Mouse (Mus musculus) kidney, postnatal 0 days (tissue): ENCODE results near the gene Tmem170. TPM values are rescaled to one million over a fixed set of nuclear protein-coding genes. Genes with fewer than 3 reads are reported as not detected.
A peak's percentile ranks its signal among the peaks of the same experiment; 100 is the strongest.
"Not testable (repeated sequence)": the region's sequence is repeated elsewhere in the genome, so short reads cannot be mapped to it uniquely, and the experiment has no call there.

Experiments
- ATAC-seq: fragments of 200-750 bp; cut with Nextera tagmentation; replicated peaks from 2 replicates; pipeline ENCODE4 v1.8.0; 2017; ENCODE audit warnings: low read depth, moderate number of reproducible peaks, moderate TSS enrichment, moderate library complexity; ENCODE audit not compliant: low FRiP score
- DNase-seq: peaks from one replicate; pipeline ENCODE4 v3.0.0-alpha.2; 2016; ENCODE audit warnings: low spot score
- H3K27ac ChIP-seq: fragments of 300-500 bp; sonication (generic); 2 replicates; pipeline ENCODE4 v1.5.1; 2014; ENCODE audit warnings: mild to moderate bottlenecking
- H3K27me3 ChIP-seq: fragments of 300-500 bp; sonication (generic); 2 replicates; pipeline ENCODE4 v1.6.1; 2014; ENCODE audit warnings: low read length, mixed read lengths; ENCODE audit not compliant: insufficient read depth
- H3K36me3 ChIP-seq: fragments of 300-500 bp; sonication (generic); 2 replicates; pipeline ENCODE4 v1.6.1; 2014; ENCODE audit warnings: low read length, mixed read lengths; ENCODE audit not compliant: insufficient read depth
- H3K4me1 ChIP-seq: fragments of 300-500 bp; sonication (generic); replicated peaks from 2 replicates; pipeline ENCODE4 v1.6.1; 2014; ENCODE audit warnings: antibody characterized with exemption, low read length, mixed read lengths; ENCODE audit not compliant: insufficient read depth
- H3K4me2 ChIP-seq: fragments of 300-500 bp; sonication (generic); 2 replicates; pipeline ENCODE4 v1.6.1; 2014; ENCODE audit warnings: mild to moderate bottlenecking, low read length, moderate library complexity, mixed read lengths
- H3K4me3 ChIP-seq: fragments of 300-500 bp; sonication (generic); replicated peaks from 2 replicates; pipeline ENCODE4 v1.5.1; 2014; ENCODE audit warnings: low read depth, low read length
- H3K9ac ChIP-seq: fragments of 300-500 bp; sonication (generic); 2 replicates; pipeline ENCODE4 v1.6.1; 2014; ENCODE audit warnings: low read depth, low read length
- H3K9me3 ChIP-seq: fragments of 300-500 bp; sonication (generic); replicated peaks from 2 replicates; pipeline ENCODE4 v1.6.1; 2016; ENCODE audit warnings: low read length, inconsistent platforms, mixed read lengths
- CTCF ChIP-seq: IDR thresholded peaks from 2 replicates; pipeline ENCODE4 v1.5.1; 2016; ENCODE audit warnings: antibody characterized with exemption, low read depth, mild to moderate bottlenecking, moderate library complexity
- WGBS: fragments of 180-500 bp; shearing (Covaris S2); extraction: QIAGEN DNeasy Blood & Tissue Kit; methylation state at CpG from one replicate; pipeline ENCODE4 v1.1.7; 2014; 5-methylcytosine and 5-hydroxymethylcytosine counted together
- polyA plus RNA-seq: library from polyadenylated mRNA; unstranded; fragments of >200 nt; fragmentation: Nextera tagmentation; extraction: Ambion mirVana; gene quantifications from 2 replicates; pipeline ENCODE4 v1.2.1, GENCODE M21; 2015

Gene Tmem170
- polyA plus RNA-seq, 1 experiment from 2014 or later: 15.1 TPM

DNA sequence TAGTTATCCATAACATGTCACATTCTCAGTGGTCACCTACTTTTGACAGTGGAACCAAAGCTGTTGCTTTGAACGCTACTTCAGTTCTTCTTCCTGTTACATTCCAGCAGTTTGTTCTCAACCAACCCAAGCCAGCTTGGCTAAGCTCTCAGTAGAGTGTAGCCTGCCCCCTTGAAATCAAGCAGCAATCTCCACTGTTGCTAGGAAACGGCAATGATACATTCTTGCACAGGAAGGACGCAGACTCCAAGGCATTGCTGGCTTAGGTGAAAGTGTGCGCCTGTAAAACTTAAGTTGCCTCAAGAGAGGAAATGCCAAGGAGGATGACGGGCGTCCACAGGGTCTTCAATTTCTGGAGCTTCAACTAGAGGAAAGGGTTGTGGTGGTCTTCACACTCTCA lies 10.7 kb downstream of the Tmem170 start:
- TF ChIP-seq CTCF: 0 out of 2 replicates have a peak, but pooled peaks have one; percentile 4
- Histone ChIP-seq H3K4me2 (no peak overlapping the region), H3K36me3 (no peaks in the 10 kb centered on the region), H3K27ac (no peak overlapping the region), H3K27me3 (no peaks in the 10 kb centered on the region), H3K9ac (no peak overlapping the region), H3K9me3 (no peaks in the 10 kb centered on the region), H3K4me1 (no peaks in the 10 kb centered on the region), H3K4me3 (no peak overlapping the region)
- WGBS: 68% methylated on average over 6 of the region's 6 CpGs
- ATAC-seq: no peak
- DNase-seq: peak; percentile 61

DNA sequence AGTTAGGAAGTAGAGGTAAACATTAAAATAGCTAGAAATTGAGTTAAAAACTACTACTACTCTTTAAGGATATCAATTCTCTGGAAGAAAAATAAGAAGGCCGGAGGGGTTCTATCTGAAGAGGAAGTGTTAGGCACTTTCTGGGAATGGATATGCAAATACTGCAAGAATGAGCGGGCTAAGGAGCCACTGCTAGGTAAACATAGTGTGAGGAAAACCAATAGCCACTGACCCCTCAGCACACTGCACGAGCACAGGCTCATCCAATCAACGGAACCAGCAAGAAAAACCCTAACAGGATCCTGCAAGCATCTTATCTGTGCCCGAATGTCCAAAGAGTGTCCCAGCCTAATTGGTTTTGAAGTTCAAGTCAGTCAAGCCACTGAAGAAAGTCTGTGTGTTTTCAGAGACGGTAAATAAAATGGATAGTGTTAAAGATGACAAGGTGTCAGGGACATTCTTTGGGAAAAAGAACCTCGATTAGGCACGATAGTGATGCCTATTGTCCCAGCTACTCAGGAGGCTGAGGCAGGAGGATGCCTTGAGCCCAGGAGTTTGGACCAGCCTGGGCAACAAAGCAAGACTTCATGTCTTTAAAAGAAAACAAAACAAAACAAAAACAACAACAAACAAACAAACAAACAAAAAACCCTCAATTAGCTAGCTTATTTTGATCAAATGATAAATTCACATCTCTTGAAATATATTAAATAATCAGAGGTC lies 11.3 kb downstream of the Tmem170 start:
- no peak overlapping the region for H3K4me3 ChIP-seq
- WGBS: 87% methylated on average over 8 of the region's 8 CpGs
- no peak for TF ChIP-seq CTCF
- DNase-seq (no peak), ATAC-seq (no peak)
- H3K27me3 ChIP-seq: no peaks in the 10 kb centered on the region
- H3K4me1 ChIP-seq: no peaks in the 10 kb centered on the region
- H3K36me3 ChIP-seq: no peaks in the 10 kb centered on the region
- H3K9me3 ChIP-seq: no peaks in the 10 kb centered on the region
- H3K27ac ChIP-seq: no peak overlapping the region
- no peak overlapping the region for H3K9ac ChIP-seq
- H3K4me2 ChIP-seq: no peak overlapping the region

DNA sequence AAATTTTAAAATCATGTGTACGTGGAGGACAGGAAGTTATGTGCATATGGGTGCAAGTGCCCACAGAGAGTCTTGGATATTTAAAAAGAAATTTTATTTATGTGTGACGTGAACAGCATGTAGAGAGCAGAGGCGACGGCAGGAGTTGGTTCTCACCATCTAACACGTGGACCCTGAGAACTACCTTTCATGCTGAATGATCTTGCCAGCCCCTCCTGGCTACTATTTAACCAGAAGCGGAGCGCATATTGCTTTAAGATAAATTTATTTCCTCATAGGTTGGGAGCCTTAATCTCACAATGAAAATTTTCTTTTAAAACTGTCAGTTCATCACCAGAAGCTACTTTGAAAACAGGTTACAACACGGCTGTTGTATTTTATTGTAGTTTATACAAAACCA lies 11.9 kb downstream of the Tmem170 start:
- Histone ChIP-seq H3K9me3 (no peaks in the 10 kb centered on the region), H3K36me3 (no peaks in the 10 kb centered on the region), H3K27ac (no peak overlapping the region), H3K4me1 (no peaks in the 10 kb centered on the region), H3K9ac (no peak overlapping the region), H3K4me3 (no peak overlapping the region), H3K4me2 (no peak overlapping the region), H3K27me3 (no peaks in the 10 kb centered on the region)
- no peak for DNase-seq
- ATAC-seq: no peak
- TF ChIP-seq CTCF: no peak
- 75% methylated on average over 8 of the region's 8 CpGs for WGBS

DNA sequence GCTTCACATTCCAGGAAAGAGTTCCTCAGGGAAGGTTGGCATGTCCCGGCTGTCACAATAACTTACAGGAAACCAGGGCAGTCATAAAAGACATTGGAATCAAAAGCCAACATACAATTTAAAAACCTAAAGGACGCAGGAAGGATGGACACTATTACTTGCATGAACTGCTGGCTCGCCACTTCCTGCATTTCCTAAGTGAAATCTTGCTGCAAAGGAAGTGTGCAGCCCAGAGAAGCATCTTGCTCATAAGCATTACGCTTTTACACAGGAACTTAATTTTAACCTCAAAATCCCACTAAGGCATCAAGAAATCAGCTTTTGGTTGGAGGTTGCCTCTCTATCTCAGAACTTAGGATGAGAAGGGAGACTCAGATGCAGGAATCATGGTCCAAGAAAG lies 13.3 kb downstream of the Tmem170 start:
- H3K4me3 ChIP-seq: no peak overlapping the region
- no peaks in the 10 kb centered on the region for H3K36me3 ChIP-seq
- H3K27me3 ChIP-seq: no peaks in the 10 kb centered on the region
- WGBS: 67% methylated on average over 4 of the region's 4 CpGs
- no peaks in the 10 kb centered on the region for H3K9me3 ChIP-seq
- no peak overlapping the region for H3K4me2 ChIP-seq
- no peaks in the 10 kb centered on the region for H3K4me1 ChIP-seq
- H3K9ac ChIP-seq: no peak overlapping the region
- DNase-seq: peak; percentile 38
- no peak for TF ChIP-seq CTCF
- ATAC-seq: no peak
- no peak overlapping the region for H3K27ac ChIP-seq

DNA sequence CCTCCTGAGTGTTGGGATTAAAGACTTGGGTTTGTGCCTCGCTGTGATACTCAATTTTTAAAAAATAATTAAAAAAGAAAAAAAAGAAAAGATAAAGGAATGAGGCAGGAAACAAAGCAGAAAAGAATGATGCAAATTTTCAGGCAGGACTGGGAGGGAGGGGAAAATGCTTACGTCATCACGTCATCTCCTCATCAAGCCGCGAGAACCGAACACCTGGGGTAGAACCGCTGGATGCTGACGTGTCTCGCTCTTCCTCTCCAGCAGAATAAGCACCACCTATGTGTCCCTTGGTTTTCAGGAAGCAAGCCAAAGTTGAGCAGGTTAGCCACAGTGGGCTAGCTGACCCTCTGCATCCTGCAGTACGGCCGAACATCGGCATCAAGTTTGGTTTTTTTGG lies 20.6 kb downstream of the Tmem170 start:
- WGBS: 92% methylated on average over 12 of the region's 12 CpGs
- ATAC-seq: no peak

DNA sequence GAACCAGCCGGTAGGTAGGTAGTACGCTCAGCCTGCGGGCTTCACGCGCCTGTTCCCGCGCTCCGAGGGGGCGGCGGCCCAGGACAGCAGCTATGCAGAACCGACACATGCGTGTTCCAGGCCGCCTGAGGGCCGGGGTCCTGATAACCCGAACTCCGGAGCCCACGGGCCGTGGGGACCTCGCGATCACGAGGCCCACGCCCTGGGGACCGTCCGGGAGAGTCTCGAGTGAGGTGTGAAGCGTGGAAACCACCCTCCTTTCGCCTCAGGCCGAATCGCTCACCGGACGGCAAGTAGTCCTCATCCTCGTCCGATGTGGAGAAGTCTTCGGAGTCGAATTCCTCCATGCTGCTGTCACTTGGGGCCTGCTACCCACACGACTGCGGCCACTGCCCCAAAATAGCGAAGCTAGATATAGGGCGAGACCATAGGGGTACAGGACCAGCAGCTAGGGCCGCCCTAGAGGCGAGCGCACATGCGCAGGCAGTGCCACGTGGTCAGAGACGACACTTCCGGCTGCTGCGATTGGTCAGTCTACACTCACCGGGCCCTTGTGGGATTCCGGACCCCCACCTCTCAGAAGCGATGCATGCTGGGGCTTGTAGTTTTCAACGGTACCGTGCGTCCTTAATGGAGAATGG lies 22.6 kb downstream of the Tmem170 start, which contains the start of gene Cfdp1:
Gene Cfdp1 (minus strand): TSS at position 431 of the 641 bp plus-strand sequence.
- H3K9ac ChIP-seq: peak within 1 kb of the TSS; percentile 78
- peak within 1 kb of the TSS; percentile 90 for H3K4me2 ChIP-seq
- H3K9me3 ChIP-seq: no peaks in the 10 kb centered on the region
- peak; percentile 98 for DNase-seq
- H3K4me3 ChIP-seq: peak within 1 kb of the TSS; percentile 66
- no peaks in the 10 kb centered on the region for H3K36me3 ChIP-seq
- H3K4me1 ChIP-seq: no peaks in the 10 kb centered on the region
- under 1% methylated on average over 53 of the region's 53 CpGs for WGBS
- H3K27me3 ChIP-seq: no peaks in the 10 kb centered on the region
- H3K27ac ChIP-seq: peak within 1 kb of the TSS; percentile 42; the same call in 1 of the 2 replicates
- peak; percentile 100 for ATAC-seq
- peak; percentile 49; the same call in 1 of the 2 replicates for TF ChIP-seq CTCF

More for the DNA sequence above, 20.6 kb downstream of the Tmem170 start:
- TF ChIP-seq CTCF: no peak
- no peaks in the 10 kb centered on the region for H3K27me3 ChIP-seq
- no peak for DNase-seq
- no peaks in the 10 kb centered on the region for H3K36me3 ChIP-seq
- no peak overlapping the region for H3K9ac ChIP-seq
- no peak overlapping the region for H3K27ac ChIP-seq
- H3K4me3 ChIP-seq: no peak overlapping the region
- no peaks in the 10 kb centered on the region for H3K9me3 ChIP-seq
- no peaks in the 10 kb centered on the region for H3K4me1 ChIP-seq
- H3K4me2 ChIP-seq: no peak overlapping the region

DNA sequence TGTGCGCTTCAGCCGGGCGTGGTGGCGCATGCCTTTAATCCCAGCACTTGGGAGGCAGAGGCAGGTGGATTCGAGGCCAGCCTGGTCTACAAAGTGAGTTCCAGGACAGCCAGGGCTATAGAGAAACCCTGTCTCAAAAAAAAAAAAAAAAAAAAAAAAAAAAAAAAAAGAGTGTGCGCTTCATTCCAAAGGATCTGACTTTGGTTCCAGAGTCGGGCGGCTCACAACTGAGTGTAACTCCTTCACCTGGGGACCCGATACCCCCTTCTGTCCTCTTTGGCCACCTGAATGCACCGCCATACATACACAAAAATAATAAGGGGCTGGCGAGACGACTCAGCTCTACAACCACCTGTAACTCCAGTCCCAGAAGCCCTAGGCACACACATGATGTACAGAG lies 23.3 kb downstream of the Tmem170 start:
- not testable (repeated sequence) for DNase-seq, H3K9me3 ChIP-seq, H3K27me3 ChIP-seq, ATAC-seq, H3K27ac ChIP-seq, H3K4me1 ChIP-seq, H3K36me3 ChIP-seq
- Histone ChIP-seq H3K9ac (peak overlapping the region; percentile 78), H3K4me3 (peak overlapping the region; percentile 66), H3K4me2 (peak overlapping the region; percentile 90)
- WGBS: 55% methylated on average over 12 of the region's 12 CpGs
